Mouse (Mus musculus) embryonic facial prominence, embryonic 10.5 days (tissue): ENCODE data around the gene Tm9sf4. TPM values are rescaled to one million over a fixed set of nuclear protein-coding genes. Genes with fewer than 3 reads are reported as not detected.

Experiments
- DNase-seq: peaks from one replicate; pipeline ENCODE4 v3.0.0-alpha.2; 2017; ENCODE audit warnings: low spot score
- H3K27ac ChIP-seq: fragments of 300-500 bp; sonication (generic); replicated peaks from 2 replicates; pipeline ENCODE4 v1.5.1; 2016; ENCODE audit warnings: mild to moderate bottlenecking
- H3K27me3 ChIP-seq: fragments of 300-500 bp; sonication (generic); replicated peaks from 2 replicates; pipeline ENCODE4 v1.6.1; 2016; ENCODE audit warnings: low read depth, mild to moderate bottlenecking; ENCODE audit not compliant: poor library complexity, severe bottlenecking
- H3K36me3 ChIP-seq: fragments of 300-500 bp; sonication (generic); replicated peaks from 2 replicates; pipeline ENCODE4 v1.6.1; 2016; ENCODE audit warnings: mild to moderate bottlenecking, moderate library complexity
- H3K4me1 ChIP-seq: fragments of 300-500 bp; sonication (generic); 2 replicates; pipeline ENCODE4 v1.6.1; 2016
- H3K4me3 ChIP-seq: fragments of 300-500 bp; sonication (generic); 2 replicates; pipeline ENCODE4 v1.5.1; 2016; ENCODE audit warnings: mild to moderate bottlenecking, moderate library complexity
- H3K9me3 ChIP-seq: fragments of 300-500 bp; sonication (generic); 2 replicates; pipeline ENCODE4 v1.6.1; 2016; ENCODE audit warnings: mild to moderate bottlenecking
- WGBS: fragments of 180-500 bp; shearing (Covaris S2); methylation state at CpG from one replicate; pipeline ENCODE4 v1.1.7; 2016; 5-methylcytosine and 5-hydroxymethylcytosine counted together
- polyA plus RNA-seq: library from polyadenylated mRNA; unstranded; fragments of >200 nt; fragmentation: Nextera tagmentation; extraction: Ambion mirVana; gene quantifications from 2 replicates; pipeline ENCODE4 v1.2.1, GENCODE M21; 2016

Gene Tm9sf4
- 68.2 and 73.0 TPM in 2 replicates for polyA plus RNA-seq

DNA sequence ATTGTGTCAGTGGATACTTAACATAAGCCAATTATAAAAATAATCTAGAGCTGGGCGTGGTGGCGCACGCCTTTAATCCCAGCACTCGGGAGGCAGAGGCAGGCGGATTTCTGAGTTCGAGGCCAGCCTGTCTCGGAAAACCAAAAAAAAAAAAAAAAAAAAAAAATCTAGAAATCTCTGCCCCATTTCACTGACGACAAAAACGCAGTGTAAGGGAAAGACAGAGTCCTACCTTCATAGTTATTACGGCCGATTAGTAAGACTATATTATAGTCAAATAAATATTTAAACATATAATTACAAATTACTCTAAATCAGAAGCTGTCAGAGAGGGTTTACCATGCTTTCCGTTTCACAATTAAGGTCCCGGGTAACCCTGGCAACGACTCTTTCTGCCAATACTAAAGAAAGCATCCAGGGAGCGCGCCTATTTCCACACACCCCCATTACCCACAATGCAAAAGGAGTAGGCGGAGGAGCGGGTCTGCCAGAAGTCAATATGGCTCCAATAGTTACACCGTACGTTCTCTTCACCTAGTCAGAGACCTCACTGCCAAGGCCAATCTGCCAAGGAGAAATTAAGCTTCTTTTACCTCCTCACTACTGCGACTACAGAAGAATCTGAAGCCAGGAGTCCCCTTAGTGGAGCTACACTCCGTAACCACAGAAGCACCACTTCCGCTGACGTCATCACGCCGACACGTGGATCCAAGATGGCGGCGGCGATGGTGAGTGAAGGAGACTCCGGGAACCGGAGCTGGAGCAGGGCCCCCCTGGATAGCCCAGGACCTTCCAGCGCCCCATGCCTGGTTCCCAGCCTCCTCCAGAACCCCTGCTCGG lies at the start of gene Tm9sf4:
Gene Tm9sf4 (plus strand): TSS at position 460 of the 840 bp plus-strand sequence.
- Histone ChIP-seq H3K27me3 (peaks cover 20% of the 10 kb centered on the region), H3K4me1 (peaks cover 9% of the 10 kb centered on the region), H3K27ac (peak within 1 kb of the TSS; percentile 93), H3K4me3 (peak within 1 kb of the TSS; percentile 96), H3K9me3 (no peaks in the 10 kb centered on the region), H3K36me3 (peaks cover 20% of the 10 kb centered on the region)
- WGBS: 10% methylated on average over 34 of the region's 34 CpGs
- peak; percentile 92 for DNase-seq

DNA sequence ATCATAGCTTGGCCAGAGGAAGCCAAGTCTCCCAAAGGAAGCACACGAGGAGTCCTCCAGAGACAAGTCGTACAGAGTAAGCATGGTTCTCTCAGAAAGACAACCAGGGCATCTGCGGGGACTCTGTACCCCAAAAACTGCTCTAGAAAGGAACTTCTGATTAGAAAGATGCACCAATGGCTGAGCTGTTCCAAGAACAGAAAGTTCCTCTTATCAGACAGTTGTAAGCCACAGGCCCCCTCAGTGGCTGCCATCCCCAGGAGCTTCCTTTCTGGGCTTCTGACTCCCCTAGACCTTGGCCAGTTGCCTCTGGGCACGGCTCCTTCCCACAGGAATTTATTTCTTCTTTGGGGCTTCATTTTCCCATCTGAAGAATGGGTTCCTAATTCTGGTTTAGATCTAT lies 45.4 kb upstream of the Tm9sf4 start:
- H3K27me3 ChIP-seq: peaks cover 14% of the 10 kb centered on the region
- H3K9me3 ChIP-seq: no peaks in the 10 kb centered on the region
- 74% methylated on average over 4 of the region's 4 CpGs for WGBS
- H3K27ac ChIP-seq: no peak overlapping the region
- no peaks in the 10 kb centered on the region for H3K4me1 ChIP-seq
- H3K4me3 ChIP-seq: no peak overlapping the region
- no peaks in the 10 kb centered on the region for H3K36me3 ChIP-seq
- no peak for DNase-seq

DNA sequence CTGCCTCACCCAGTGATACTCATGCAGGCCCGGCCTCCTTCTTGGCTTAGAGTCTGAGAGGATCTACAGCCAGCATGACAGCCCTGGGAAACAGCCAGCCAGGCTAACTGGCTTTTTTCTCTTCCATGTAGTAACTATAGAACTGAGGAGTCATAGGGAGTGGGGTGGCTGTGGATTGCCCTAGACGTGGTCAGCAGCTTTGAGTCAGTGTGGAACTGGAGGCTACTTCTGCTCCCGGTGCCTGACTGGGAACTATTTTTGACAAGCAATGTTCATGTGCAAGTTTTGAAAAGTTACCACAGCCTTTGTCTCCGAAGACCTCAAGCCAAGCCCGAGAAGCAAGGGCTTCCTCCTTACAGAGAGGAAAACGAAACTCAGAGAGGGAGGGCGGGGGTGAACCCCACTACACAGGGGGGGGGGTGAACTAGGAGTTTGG lies 44.0 kb upstream of the Tm9sf4 start:
- Histone ChIP-seq H3K36me3 (no peaks in the 10 kb centered on the region), H3K27ac (no peak overlapping the region), H3K4me1 (no peaks in the 10 kb centered on the region), H3K27me3 (peaks cover 3% of the 10 kb centered on the region; the same call in 1 of the 2 replicates), H3K4me3 (no peak overlapping the region), H3K9me3 (no peaks in the 10 kb centered on the region)
- 80% methylated on average over 7 of the region's 7 CpGs for WGBS
- no peak for DNase-seq

DNA sequence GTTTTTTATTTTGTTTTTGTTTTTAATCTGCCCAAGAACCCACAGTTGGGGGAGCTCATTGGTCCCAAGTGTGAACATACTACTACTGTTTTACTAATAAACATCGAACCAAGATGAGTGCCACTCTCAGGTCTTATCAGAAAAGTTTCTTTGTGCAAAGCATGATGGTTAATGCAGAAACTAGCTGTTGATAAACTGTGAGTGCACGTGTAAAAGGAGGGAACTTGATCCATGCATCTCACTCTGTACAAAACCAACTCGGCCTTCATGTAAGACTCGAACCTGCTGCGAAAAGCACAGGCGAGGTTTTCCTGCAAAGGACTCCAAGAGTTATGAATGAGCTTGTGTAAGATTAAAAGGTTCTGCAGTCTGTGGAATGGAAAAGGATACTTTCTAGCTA lies 41.6 kb upstream of the Tm9sf4 start:
- no peak overlapping the region for H3K27ac ChIP-seq
- no peaks in the 10 kb centered on the region for H3K9me3 ChIP-seq
- peaks cover 3% of the 10 kb centered on the region; the same call in 1 of the 2 replicates for H3K27me3 ChIP-seq
- no peaks in the 10 kb centered on the region for H3K4me1 ChIP-seq
- no peak for DNase-seq
- WGBS: 88% methylated on average over 6 of the region's 6 CpGs
- no peaks in the 10 kb centered on the region for H3K36me3 ChIP-seq
- H3K4me3 ChIP-seq: no peak overlapping the region

DNA sequence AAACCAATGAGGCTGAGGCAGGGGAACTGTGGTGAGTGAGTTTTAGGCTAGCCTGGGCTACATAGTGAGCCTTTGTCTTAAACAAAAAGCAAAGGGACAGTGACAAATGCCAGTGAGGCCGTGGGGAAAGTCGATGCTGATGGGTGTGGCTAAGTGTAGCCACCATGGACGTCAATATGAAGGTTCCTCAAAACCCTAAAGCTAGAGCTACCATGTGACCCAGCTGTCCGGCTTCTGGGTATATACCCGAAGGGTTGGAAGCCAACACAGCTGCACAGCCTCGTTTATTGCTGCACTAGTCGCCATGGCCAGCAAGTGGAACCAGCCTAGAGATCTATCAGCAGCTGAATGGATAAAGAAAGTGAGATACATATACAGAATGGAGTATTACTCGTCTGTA lies 41.0 kb upstream of the Tm9sf4 start:
- no peak for DNase-seq
- H3K27me3 ChIP-seq: peaks cover 3% of the 10 kb centered on the region; the same call in 1 of the 2 replicates

DNA sequence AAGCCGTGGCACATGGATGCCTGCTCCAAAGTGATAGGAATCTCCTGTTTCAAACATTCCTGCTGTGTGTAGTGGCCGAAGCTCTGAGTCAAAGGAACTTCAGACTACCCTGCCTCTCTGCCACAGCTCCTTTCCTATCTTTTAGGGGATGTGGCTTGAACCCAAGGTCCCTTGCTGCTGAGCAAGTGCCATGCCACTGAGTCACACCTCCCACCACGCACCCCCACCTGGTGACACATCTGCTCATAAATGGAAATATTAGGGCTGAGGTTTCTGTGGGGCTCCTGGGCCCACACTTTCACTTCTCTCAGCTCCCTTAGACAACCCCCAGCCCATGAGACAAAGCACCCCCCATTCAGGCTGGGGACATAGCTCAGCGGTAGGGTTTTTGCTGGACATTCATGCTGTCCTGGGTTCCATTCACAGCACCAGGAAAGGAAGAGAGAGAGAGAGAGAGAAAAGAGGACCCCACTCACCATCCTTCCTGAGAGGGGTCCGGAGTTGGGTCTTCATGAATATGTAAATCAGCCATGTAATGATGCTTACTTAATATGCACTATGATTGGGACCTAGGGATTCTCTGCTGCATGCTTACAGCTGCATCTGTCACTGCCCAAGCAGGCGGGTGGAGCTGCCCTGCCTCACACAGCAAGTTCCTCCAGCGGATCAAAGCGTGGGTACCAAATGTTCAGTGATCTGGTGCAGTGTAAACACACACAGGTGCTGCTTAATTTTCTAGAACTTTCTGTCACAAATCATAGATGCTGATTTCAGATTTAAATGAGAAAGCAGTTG lies 39.1 kb upstream of the Tm9sf4 start:
- WGBS: 82% methylated on average over 8 of the region's 8 CpGs
- Histone ChIP-seq H3K4me3 (no peak overlapping the region), H3K4me1 (no peaks in the 10 kb centered on the region), H3K27me3 (peaks cover under 1% of the 10 kb centered on the region; the same call in 1 of the 2 replicates), H3K36me3 (no peaks in the 10 kb centered on the region), H3K9me3 (no peaks in the 10 kb centered on the region), H3K27ac (no peak overlapping the region)
- DNase-seq: no peak

More for the DNA sequence above, 41.0 kb upstream of the Tm9sf4 start:
- 74% methylated on average over 8 of the region's 8 CpGs for WGBS
- H3K36me3 ChIP-seq: no peaks in the 10 kb centered on the region
- H3K4me3 ChIP-seq: no peak overlapping the region
- H3K4me1 ChIP-seq: no peaks in the 10 kb centered on the region
- no peaks in the 10 kb centered on the region for H3K9me3 ChIP-seq
- H3K27ac ChIP-seq: no peak overlapping the region

DNA sequence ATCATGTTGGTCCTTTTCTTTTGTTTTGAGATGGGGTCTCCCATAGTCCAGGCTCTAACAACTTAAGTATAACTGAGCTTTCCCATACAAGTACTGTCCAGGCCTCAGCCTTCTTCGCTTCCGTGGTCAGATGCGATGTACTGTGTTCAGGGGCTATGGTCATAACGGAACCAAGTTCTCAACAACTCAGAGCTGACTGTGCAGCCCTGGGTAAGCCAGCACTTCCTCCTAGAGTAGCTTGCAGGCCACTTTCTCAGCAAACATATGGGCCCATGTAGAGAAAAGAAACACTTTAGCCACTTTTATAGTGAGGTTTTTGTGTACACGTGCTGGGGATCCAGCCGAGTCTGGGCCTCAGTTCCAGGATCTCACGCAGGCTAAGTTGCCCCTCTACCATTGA lies 38.4 kb upstream of the Tm9sf4 start:
- DNase-seq: no peak
- Histone ChIP-seq H3K27ac (no peak overlapping the region), H3K27me3 (no peaks in the 10 kb centered on the region), H3K36me3 (no peaks in the 10 kb centered on the region), H3K4me1 (no peaks in the 10 kb centered on the region), H3K9me3 (no peaks in the 10 kb centered on the region), H3K4me3 (no peak overlapping the region)
- 86% methylated on average over 7 of the region's 7 CpGs for WGBS

DNA sequence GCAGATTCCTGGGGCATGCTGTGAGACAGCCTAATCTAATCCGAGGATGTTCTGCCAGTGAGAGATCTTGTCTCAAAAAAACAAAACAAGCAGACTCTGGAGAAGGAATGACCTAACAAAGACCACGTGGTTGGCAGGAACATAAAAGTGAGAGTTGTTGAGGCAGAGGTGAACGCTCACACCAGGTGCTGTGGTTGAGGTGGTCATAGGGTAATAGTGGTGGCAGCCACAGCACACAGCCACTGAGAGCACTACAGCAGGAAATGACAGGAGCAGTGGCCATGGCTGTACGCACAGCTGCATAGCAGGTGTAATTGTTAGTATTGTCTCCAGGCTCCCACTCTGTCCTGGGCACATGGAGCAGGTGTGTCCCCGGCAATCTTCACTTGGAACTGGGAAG lies 35.2 kb upstream of the Tm9sf4 start:
- no peak for DNase-seq
- no peaks in the 10 kb centered on the region for H3K4me1 ChIP-seq
- no peaks in the 10 kb centered on the region for H3K27me3 ChIP-seq
- no peak overlapping the region for H3K4me3 ChIP-seq
- 62% methylated on average over 5 of the region's 5 CpGs for WGBS
- no peaks in the 10 kb centered on the region for H3K9me3 ChIP-seq
- no peak overlapping the region for H3K27ac ChIP-seq
- no peaks in the 10 kb centered on the region for H3K36me3 ChIP-seq

DNA sequence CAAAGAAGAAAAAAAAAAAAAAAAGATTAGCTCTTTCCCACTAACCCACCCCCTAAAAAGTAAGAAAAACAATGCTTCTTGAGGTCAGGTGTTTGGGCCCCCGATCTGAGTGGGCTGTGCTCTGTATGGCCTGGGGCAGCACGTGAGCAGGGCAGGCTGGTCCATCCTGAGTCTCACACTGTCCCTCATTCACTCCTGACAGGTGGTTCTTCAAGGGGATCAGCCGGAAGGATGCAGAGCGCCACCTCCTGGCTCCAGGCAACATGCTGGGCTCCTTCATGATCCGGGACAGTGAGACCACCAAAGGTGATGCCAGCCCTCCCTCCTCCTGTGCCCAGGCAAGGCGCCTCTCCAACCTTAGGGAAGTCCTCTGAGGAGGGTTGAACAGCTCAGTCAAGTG lies 30.1 kb upstream of the Tm9sf4 start:
- peaks cover 4% of the 10 kb centered on the region; the same call in 1 of the 2 replicates for H3K4me1 ChIP-seq
- H3K36me3 ChIP-seq: no peaks in the 10 kb centered on the region
- no peak overlapping the region for H3K27ac ChIP-seq
- WGBS: 15% methylated on average over 6 of the region's 6 CpGs
- H3K9me3 ChIP-seq: no peaks in the 10 kb centered on the region
- DNase-seq: peak; percentile 26
- H3K4me3 ChIP-seq: no peak overlapping the region
- 0 out of 2 replicates have a peak, but pooled peaks cover 3% of the 10 kb centered on the region for H3K27me3 ChIP-seq

DNA sequence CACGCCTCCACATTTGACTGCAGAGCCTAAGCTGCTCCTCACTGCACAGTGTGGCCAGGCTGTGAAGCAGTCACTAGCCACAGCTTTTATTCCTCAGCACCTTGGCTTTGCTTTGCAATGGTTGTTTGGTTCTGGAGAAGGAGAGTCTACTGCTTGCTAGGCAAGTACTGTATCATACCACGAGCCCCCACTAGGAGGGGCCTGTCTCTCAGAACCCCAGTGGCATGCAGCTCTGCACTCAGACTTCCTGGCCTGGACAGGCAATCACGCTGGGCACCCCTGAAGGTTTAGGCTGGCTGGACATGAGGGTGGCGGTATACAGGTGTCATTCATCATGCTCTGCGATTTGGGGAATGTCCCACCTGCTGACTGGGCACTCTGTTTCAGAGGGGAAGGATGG lies 26.9 kb upstream of the Tm9sf4 start:
- H3K4me3 ChIP-seq: no peak overlapping the region
- WGBS: 35% methylated on average over 5 of the region's 5 CpGs
- H3K36me3 ChIP-seq: no peaks in the 10 kb centered on the region
- no peaks in the 10 kb centered on the region for H3K9me3 ChIP-seq
- H3K4me1 ChIP-seq: peaks cover 4% of the 10 kb centered on the region; the same call in 1 of the 2 replicates
- no peak overlapping the region for H3K27ac ChIP-seq
- 0 out of 2 replicates have a peak, but pooled peaks cover 3% of the 10 kb centered on the region for H3K27me3 ChIP-seq
- DNase-seq: peak; percentile 23

DNA sequence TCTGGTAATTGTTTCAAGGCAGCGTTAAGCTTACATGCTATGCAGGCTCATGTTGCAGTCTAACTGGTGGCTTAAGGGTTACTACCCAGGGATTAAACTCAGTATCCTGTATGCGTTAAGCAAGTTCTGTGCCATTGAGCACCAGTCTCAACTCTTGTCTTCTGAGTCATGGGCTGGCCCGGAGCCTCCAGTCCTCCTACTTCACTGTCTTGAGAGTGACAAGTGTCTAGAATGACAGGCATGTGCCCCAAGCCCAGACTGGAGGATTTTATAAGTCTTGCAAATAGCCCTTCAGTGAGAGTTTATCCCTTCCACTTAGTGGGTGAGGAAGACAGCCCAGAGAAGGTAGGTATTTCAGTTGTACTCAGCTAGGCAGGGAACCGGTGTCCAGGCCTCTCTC lies 24.9 kb upstream of the Tm9sf4 start:
- WGBS: 68% methylated on average over 4 of the region's 4 CpGs
- no peak overlapping the region for H3K4me3 ChIP-seq
- no peak overlapping the region for H3K27ac ChIP-seq
- H3K9me3 ChIP-seq: no peaks in the 10 kb centered on the region
- peaks cover 14% of the 10 kb centered on the region for H3K4me1 ChIP-seq
- no peaks in the 10 kb centered on the region for H3K36me3 ChIP-seq
- no peak for DNase-seq
- H3K27me3 ChIP-seq: 0 out of 2 replicates have a peak, but pooled peaks cover 3% of the 10 kb centered on the region

DNA sequence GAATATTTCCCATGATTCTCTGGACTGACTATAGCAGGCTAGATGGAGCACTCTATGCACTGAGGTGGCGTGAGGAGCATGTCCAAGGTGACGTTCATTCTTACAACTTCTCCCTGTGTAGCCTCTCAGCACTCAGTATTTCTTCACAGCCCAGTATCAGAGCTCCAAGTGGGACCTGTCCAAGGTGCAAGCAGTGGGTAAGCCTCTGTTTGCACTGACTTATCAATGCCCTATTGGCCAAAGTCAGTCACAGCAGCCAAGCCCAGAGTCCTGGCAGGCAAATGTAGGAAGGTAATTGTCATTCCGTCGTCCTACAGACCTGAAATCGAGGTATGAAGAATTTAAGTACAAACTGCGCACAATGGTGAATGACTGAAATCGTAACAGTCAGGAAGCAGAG lies 21.9 kb upstream of the Tm9sf4 start:
- H3K4me3 ChIP-seq: no peak overlapping the region
- H3K36me3 ChIP-seq: no peaks in the 10 kb centered on the region
- H3K9me3 ChIP-seq: no peaks in the 10 kb centered on the region
- H3K4me1 ChIP-seq: peaks cover 12% of the 10 kb centered on the region
- DNase-seq: no peak
- WGBS: 77% methylated on average over 7 of the region's 7 CpGs
- H3K27me3 ChIP-seq: peaks cover 4% of the 10 kb centered on the region; the same call in 1 of the 2 replicates
- no peak overlapping the region for H3K27ac ChIP-seq
